ENCODE assay signal across 8 mouse cellular contexts in genomic region chr5:136564613-136565299, GRCm38 (mm10). TPM values are rescaled to one million over a fixed set of nuclear protein-coding genes. Genes with fewer than 3 reads are reported as not detected.
DNase-seq lines count a peak whose midpoint lies in the region; ATAC-seq and TF ChIP-seq lines count a peak whose summit lies in the region.

No protein-coding gene starts in this region.

- no peak for TF ChIP-seq POLR2A in cerebellum, adult 2 months (IDR thresholded peaks at IDR 0.05; ENCODE audit: borderline replicate concordance, insufficient read depth, low read length)
- TF ChIP-seq POLR2A in spleen, adult 2 months (IDR thresholded peaks at IDR 0.05; ENCODE audit: low read depth, low read length) = no peak

- no peak for ATAC-seq in liver, embryonic 13.5 days (ENCODE audit: low read depth)

- H3K4me3 ChIP-seq in cerebellum, adult 2 months (replicated peaks; ENCODE audit: insufficient read depth, low read depth, low read length) = peak overlapping the region; percentile 85
- H3K4me3 ChIP-seq in spleen, adult 2 months (ENCODE audit: extremely low read depth, insufficient read depth, insufficient read length) = peak overlapping the region; percentile 100; the same call in 1 of the 2 replicates
- H3K4me3 ChIP-seq in liver, embryonic 13.5 days (replicated peaks) = peak overlapping the region; percentile 94

- TF ChIP-seq CTCF in cerebellum, adult 2 months (IDR thresholded peaks at IDR 0.05; ENCODE audit: borderline replicate concordance, insufficient read depth, low read depth, low read length) = no peak
- TF ChIP-seq CTCF in spleen, adult 2 months (IDR thresholded peaks at IDR 0.05; ENCODE audit: extremely low read depth, insufficient read depth, insufficient read length, insufficient replicate concordance) = no peak

- 0 out of 2 replicates have a peak overlapping the region, but pooled peaks have one; percentile 100 for H3K27ac ChIP-seq in cerebellum, adult 2 months (ENCODE audit: insufficient read depth, low read length)
- no peak overlapping the region for H3K27ac ChIP-seq in spleen, adult 2 months (ENCODE audit: insufficient read depth, low read length)
- 0 out of 2 replicates have a peak overlapping the region, but pooled peaks have one; percentile 73 for H3K27ac ChIP-seq in liver, embryonic 13.5 days

- peak overlapping the region; percentile 84 for H3K9ac ChIP-seq in liver, embryonic 13.5 days

- 35% methylated on average over 11 of the region's 11 CpGs for WGBS in cerebellum, adult 2 months
- 29% methylated on average over 11 of the region's 11 CpGs for WGBS in spleen, adult 2 months
- WGBS in liver, embryonic 13.5 days (ENCODE audit: insufficient replicate concordance) = 37% methylated on average over 11 of the region's 11 CpGs

- H3K4me2 ChIP-seq in liver, embryonic 13.5 days = peak overlapping the region; percentile 99

- H3K4me1 ChIP-seq in cerebellum, adult 2 months (ENCODE audit: control insufficient read depth, insufficient read depth, low read length) = no peaks in the 10 kb centered on the region
- peaks cover 10% of the 10 kb centered on the region for H3K4me1 ChIP-seq in spleen, adult 2 months (ENCODE audit: control insufficient read depth, insufficient read depth, insufficient read length)
- peaks cover 47% of the 10 kb centered on the region for H3K4me1 ChIP-seq in liver, embryonic 13.5 days (replicated peaks)

- H3K36me3 ChIP-seq in spleen, adult 2 months (ENCODE audit: control insufficient read depth, insufficient read depth, low read length) = no peaks in the 10 kb centered on the region
- H3K36me3 ChIP-seq in liver, embryonic 13.5 days = no peaks in the 10 kb centered on the region

- no peak for DNase-seq in cerebellum, adult 2 months
- DNase-seq in cerebellum, postnatal 36 days = no peak
- no peak for DNase-seq in spleen, adult 2 months (ENCODE audit: low read depth in 1 of 2, low spot score in 2 of 2)
- DNase-seq in spleen, postnatal 4 days (ENCODE audit: low spot score in 2 of 2) = no peak
- no peak for DNase-seq in liver, embryonic 13.5 days
- no peak for DNase-seq in layer of hippocampus, adult 9-11 months
- no peak for DNase-seq in cerebellum, adult 9-11 months
- DNase-seq in urinary bladder, adult 2 months (ENCODE audit: low spot score) = no peak

- H3K9me3 ChIP-seq in liver, embryonic 13.5 days (replicated peaks) = no peaks in the 10 kb centered on the region

- H3K27me3 ChIP-seq in cerebellum, adult 2 months (ENCODE audit: control insufficient read depth, insufficient read depth, low read length) = no peaks in the 10 kb centered on the region
- 0 out of 2 replicates have a peak, but pooled peaks cover 3% of the 10 kb centered on the region for H3K27me3 ChIP-seq in spleen, adult 2 months (ENCODE audit: control insufficient read depth, insufficient read depth, low read length)
- H3K27me3 ChIP-seq in liver, embryonic 13.5 days = peaks cover 24% of the 10 kb centered on the region

RNA-seq across cellular contexts. Expression of gene Cux1, which starts 2.5 kb away (rescaled TPM):
- 69.2 and 74.4 TPM in 2 replicates for polyA plus RNA-seq in cerebellum, adult 2 months (2012; rRNA removed)
- polyA plus RNA-seq in spleen, adult 2 months (2012; rRNA removed) = 24.7 and 28.4 TPM in 2 replicates
- 16.6 and 20.5 TPM in 2 replicates for polyA plus RNA-seq in liver, embryonic 13.5 days (2015; fragmentation: Nextera tagmentation; extraction: Ambion mirVana)
- 36.8 and 48.9 TPM in 2 replicates for polyA plus RNA-seq in urinary bladder, adult 2 months (2012; rRNA removed)
